Mouse (Mus musculus) megakaryocyte-erythroid progenitor cell, adult 5-6 weeks (primary cell): ENCODE data around the gene D17H6S53E. TPM values are rescaled to one million over a fixed set of nuclear protein-coding genes. Genes with fewer than 3 reads are reported as not detected.

ENCODE experiments used
- ATAC-seq: replicated peaks from 2 replicates; pipeline ENCODE4 v1.8.0; 2016; ENCODE audit warnings: mild to moderate bottlenecking, inconsistent platforms; ENCODE audit not compliant: severe bottlenecking, poor library complexity, low FRiP score, low TSS enrichment
- total RNA-seq, 2 experiments: library from RNA; stranded (forward) in 1 of 2; stranded (reverse) in 1 of 2; fragments of 200-1000, 215-1000 nt in 1 of 2; fragments of >200 nt in 1 of 2; fragmentation: Nextera tagmentation in 1 of 2; gene quantifications; 2 replicates each; pipeline ENCODE4 v1.2.3; 2014 to 2017

D17H6S53E gene
- total RNA-seq, 2 experiments from 2014 or later, result 0.70 to 9.0 TPM

DNA sequence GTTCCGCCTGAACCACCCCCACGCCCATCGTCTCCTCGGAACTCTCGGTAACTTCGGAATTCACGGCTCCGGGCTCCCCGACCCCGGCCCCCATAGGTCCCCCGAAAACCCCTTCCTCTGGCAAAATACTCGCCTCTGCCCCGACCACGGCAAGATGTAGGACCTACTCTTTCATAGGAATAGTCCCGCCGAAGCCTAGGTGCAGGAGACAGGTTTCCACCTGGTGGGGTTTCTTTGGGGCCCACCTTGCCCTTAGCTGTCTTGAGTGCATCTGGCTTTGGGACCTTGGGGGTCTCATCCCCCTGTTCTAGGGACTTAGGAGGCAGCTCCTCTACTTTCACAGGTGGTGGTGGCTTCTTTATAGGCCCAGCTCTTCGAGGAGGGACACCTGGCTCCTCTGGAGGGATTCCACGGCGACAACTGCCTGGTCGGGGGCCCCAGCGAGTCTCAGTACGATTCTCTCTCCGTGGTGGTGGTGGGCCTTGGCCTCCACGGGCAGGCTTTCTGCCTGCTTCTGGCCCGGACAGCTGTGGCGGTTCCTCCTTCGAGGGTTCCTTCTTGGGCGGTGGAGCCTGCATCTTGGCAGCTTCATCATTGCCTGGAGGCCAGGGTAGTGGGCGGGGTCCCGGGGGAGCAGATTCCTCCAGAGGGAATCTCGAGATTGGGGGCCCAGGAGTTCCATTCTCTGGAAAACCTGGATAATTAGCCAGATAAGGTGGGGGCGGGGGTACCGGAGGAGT lies 30.5 kb downstream of the D17H6S53E start:
- no peak for ATAC-seq

DNA sequence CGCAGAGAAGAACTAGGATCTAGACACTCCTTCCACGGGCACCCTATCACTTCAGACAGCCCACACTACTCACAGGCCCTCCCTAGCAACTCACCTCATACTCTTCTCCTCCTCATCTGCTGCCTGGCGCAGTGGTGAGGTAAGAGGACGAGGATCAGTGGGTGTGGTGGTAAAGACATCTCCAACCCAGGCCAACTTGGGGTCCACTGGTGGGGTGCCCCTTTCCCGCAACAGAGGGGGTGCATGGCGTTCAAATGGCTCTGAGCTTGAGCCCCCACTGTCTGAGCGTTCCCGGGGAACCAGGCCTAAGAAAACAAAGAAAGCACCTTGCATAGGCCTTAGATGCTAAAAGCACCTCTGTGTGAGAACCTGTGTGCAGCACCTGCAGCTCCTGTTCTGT lies 31.1 kb downstream of the D17H6S53E start:
- no peak for ATAC-seq

DNA sequence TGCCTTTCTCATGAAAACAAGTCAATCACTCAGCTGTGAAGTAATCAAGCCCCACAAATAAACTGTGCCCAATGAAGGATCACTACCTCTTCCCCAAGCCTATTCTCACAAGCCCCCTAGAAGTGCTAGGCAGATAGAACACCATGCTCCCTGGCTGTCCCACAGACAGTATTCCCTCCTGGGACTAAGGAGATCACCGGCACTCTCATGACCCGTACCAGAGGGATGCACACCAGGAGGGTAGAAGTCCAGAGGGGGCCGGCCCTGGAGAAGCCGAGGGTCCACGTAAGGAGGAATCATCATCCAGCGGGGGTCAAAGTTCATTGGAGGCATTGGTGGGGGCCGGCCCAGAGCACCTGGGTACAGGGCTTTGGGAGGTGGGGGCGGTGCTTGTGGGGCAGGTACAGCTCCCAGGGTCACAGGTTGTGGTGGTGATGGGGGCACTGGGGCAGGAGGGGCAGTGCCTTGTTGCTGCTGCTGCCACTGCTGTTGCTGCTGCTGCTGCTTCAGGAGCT lies 31.5 kb downstream of the D17H6S53E start:
- no peak for ATAC-seq

DNA sequence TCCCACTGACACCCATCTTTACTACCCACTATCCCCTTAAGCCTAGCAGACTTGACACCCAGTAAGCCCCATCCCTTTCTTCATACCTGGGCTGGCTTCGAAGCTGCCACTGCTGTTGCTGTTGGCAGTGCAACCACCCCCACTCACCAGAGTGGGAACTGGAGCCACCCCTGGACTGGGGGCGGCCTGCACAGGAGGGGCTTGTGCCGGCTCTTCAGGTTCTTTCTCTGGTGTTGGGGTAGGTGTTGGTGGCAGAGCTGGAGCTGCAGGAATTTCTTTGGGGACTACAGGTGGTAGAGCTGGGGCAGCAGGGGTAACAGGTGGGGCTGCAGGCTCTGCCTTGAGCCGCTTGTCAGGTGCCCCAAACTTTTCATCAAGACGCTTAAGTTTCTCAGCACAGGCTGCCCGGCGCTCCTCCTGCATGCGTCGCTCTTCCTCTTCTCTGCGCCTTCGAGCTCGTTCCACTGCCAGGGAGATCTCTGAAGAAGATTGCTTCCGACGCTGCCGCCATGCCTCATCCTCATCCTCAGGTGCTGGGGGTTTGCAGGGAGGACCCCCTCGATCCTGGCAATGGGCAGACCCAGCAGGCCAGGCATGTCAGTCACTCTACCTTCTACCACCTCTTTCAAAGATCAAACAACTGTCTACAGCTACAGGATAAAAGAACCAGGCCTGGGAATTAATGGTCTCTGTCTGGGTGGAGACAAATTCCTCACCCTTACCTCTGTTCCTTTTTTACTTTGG lies 32.8 kb downstream of the D17H6S53E start:
- no peak for ATAC-seq

DNA sequence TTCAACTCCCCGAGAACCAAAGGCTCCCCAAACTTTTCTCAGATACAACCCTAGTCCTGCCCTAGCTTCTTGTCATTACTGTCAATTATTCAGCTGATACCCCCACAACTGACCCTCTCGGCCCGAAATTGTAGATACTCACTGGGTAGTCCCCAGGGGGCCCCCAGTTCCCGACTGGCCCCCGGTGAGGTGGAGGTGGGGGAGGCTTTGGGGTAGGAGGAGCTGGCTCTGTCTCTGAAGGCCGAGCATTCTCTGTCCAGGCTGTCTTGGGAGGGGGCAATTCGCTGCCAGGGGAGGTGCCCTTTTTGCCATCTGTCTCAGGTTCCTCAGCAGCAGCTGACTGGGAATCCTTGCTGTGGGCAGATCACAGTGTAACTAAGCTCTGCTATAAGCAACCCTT lies 33.5 kb downstream of the D17H6S53E start:
- no peak for ATAC-seq

DNA sequence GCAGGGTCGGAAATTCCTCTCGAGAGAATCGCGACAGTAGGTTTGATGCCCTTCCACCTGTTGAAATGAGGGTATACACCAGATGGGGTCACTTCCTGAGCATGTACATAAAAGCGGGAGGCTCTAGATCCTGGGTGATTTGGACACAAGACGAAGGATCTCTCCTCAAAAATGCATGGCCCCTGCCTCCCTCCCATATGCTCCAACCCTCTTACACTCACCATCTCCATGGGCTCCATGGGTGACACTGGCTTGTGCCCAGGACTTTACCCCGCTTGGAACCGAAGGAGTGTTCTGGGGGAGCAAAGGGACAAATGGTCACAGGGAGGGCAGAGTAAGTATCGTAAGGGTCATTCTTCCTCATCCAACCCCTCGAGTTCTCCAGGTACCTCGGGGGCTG lies 35.2 kb downstream of the D17H6S53E start:
- no peak for ATAC-seq

DNA sequence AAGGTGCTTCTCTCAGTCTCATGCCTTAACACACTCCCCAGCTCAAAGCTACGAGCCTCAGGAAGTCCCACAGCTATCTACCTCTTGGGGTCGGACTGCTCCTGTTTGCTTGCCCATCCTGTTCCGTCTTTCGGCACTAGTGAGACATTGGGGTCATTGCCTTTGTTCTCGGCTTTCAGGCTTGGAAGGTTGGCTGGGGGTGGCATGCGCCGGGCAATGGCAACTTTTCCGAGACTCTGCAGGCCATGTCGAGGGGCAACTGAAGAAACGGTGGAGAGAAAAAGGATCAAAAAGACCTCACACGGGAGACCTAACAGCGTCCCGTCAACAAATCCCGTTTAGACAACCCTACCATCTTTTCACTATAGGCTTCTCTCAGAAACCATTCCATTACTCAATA lies 35.9 kb downstream of the D17H6S53E start:
- no peak for ATAC-seq

- no peak for ATAC-seq
Observed at GRCm38 (mm10) chr17:35162730-35163129, 36.6 kb downstream of the D17H6S53E start.

- no peak for ATAC-seq
Observed at GRCm38 (mm10) chr17:35163326-35164081, 37.3 kb downstream of the D17H6S53E start.

DNA sequence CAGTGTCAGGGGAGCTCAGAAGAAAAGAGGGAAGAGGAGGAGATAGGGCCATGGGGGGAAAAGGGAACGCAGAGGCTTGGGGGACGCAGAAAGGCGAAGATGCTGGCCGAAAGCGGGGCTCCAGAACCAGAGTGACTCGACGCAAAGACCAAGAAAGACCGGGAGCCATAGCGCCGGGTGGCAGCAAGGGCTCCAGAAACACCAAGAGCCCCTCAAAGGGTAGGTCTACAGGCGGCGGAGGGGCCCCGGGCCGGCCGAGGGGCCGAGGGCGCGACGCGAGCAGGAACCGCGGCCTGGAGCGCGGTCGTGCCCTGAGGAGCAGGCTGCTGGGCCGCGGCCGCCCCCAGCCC lies 38.0 kb downstream of the D17H6S53E start:
- no peak for ATAC-seq

DNA sequence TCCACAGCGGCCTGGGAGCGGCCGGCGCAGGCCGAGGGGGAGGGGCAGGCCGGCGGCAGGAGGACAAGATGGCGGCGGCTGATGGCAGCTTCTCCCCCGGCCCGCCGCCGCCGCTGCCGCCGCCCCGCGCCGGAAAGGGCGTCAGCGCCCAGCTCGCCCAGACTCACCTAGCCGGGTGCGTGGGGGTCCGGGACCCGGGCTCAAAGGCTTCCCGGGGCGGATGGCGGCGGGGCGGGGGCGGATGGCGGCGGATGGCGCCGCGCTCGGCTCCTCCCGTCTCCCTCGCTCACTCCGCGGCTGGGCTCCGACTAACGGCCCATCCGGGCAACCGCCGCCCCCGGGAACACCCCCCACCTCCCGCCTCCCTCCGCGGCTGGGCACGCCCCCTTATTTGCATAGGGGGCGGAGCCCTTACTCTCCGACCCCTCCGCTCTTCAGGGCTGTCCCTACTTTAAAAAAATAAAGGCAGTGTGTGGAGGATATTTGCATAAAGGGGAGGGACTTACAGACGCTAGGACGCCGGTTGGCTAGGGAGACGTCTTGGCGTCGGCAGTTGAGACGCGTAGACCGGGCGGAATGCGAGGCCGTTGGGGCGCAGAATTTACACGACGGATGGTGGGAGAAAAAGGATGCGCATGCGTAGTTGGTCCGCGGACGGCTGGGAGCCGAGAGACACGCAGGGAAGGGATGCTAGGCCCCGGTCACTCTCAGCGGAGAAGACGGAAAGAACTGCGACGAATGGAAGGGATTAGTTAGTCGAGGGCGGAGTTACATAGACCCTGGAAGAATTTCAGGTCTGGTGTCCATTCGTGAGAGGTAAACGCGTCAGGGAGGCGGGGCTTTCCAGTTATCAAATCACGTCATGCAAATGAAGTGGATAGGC lies 38.6 kb downstream of the D17H6S53E start, which contains the start of gene Prrc2a:
Prrc2a (minus strand) TSS at position 330 of the 883 bp plus-strand sequence.
- peak; percentile 88 for ATAC-seq

GRCm38 (mm10) chr17:35165451-35166155 lies 39.4 kb downstream of the D17H6S53E start:
- ATAC-seq, result no peak

DNA sequence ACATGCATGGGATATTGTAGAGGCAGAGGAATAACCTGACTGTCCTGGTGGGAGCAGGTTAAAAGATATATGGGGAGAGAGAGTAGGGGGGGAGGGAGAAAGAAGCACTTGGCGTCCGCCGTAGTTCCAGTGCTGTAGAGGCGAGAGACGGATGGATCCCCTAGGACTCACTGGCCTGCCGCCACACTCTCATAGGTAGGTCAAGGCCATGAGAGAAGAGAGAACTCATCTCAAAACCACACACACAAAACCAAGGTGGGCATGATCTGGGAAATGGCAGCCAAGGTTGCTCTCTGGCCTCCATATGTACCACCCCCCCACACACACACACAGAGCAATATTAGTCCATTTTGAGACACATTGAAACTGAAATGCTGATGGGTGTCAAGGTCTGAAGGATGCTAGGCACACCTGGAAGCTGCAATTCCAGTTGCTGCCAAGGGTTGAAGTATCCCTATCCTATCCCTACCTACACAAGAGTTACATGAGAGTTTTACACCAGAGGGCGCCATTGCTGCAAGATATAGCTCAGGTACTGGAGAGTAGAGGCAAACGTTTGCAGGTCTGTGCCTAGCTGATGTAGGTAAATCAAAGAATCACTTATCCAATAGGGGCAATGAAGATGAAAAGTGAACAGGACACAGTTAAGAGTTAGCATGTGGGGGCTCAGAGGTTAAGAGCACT lies 40.3 kb downstream of the D17H6S53E start:
- peak; percentile 27; the same call in 1 of the 2 replicates for ATAC-seq

DNA sequence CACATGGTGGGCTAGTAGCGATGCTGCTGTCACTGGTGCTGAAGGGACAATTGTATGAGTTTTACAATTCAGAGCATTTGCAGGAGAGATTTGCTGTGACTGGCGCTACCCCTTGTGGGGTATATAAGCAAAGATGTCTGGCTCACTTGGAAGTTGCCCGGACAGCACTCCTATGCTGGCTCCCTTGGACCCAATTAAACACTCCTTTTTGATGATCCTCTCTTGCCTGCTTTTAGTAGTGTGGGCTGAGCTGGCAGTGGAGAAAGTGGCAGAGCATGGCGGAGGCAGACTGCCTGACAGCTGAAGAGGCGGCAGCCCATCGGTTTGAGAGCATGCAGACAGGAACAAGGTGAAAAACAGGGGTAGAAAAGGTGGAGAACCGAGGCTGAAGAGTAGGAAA lies 41.6 kb downstream of the D17H6S53E start:
- no peak for ATAC-seq

GRCm38 (mm10) chr17:35168541-35169207 lies 42.5 kb downstream of the D17H6S53E start:
- ATAC-seq, result no peak

- no peak for ATAC-seq
Observed at GRCm38 (mm10) chr17:35172445-35173234, 46.5 kb downstream of the D17H6S53E start.

DNA sequence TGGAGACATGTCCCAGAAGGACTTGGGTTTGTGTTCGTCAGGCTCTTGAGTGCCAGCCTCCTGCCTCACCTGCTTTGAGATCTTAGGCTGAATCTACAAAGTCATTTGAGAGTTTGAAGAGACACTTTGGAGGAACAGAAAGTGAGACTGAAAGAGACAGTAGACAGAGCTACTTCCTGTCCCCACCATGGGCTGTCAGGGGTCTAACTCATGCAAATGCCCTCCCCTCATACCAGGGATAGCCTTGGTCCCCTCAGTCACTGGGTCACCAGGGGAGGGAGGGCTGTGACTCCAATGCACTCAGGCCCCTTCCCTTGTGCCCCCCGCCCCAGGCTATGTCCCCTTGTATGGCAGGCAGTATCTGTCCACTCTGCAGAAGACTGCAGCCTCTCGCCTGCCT lies 47.2 kb downstream of the D17H6S53E start:
- ATAC-seq, result no peak
